Mouse (Mus musculus): ENCODE results near the gene Zfyve1.

DNA sequence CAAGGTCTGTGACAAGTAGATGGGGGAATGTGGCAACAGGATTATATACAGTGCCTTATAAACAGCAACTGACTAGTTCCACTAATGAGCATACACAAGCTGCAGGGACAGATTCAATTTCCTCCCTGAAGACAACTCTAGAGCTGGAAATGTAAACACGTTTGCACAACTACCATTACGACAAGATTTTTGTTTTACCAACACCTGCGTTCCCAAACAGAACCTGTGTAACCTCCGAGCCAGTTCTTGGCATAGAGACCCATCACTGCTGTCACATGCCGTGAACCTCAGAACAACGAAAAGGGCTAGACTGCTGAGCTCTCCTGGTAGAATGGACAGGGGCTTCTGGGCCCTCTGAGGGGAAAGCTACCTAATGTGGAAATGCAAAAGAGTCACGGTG, 53.0 kb downstream of the Zfyve1 start:
- TF ChIP-seq CTCF (conservative IDR thresholded peaks at IDR 0.05; ENCODE audit: low read length) (no peak), POU5F1 (IDR thresholded peaks at IDR 0.05; ENCODE audit: borderline replicate concordance, low read length) (no peak)

Measured in E14TG2a.4 (cell line).